Mouse (Mus musculus) heart, embryonic 11.5 days (tissue): ENCODE measurements around the gene Orc2. TPM values are rescaled to one million over a fixed set of nuclear protein-coding genes. Genes with fewer than 3 reads are reported as not detected.
A peak's percentile ranks its signal among the peaks of the same experiment; 100 is the strongest.

Experiments used
- ATAC-seq: fragments of 200-750 bp; cut with Nextera tagmentation; replicated peaks from 2 replicates; pipeline ENCODE4 v1.8.0; 2017; ENCODE audit warnings: moderate library complexity; ENCODE audit not compliant: insufficient number of reproducible peaks, low FRiP score, low TSS enrichment
- H3K27ac ChIP-seq: fragments of 300-500 bp; sonication (generic); 2 replicates; pipeline ENCODE4 v1.5.1; 2014; ENCODE audit warnings: mild to moderate bottlenecking, low read depth, low read length
- H3K27me3 ChIP-seq: fragments of 300-500 bp; sonication (generic); 2 replicates; pipeline ENCODE4 v1.6.1; 2014; ENCODE audit warnings: mild to moderate bottlenecking, low read length, mixed read lengths; ENCODE audit not compliant: control insufficient read depth, insufficient read depth
- H3K36me3 ChIP-seq: fragments of 300-500 bp; sonication (generic); 2 replicates; pipeline ENCODE4 v1.6.1; 2014; ENCODE audit warnings: mild to moderate bottlenecking, low read length, moderate library complexity, mixed read lengths; ENCODE audit not compliant: control insufficient read depth, insufficient read depth
- H3K4me1 ChIP-seq: fragments of 300-500 bp; sonication (generic); 2 replicates; pipeline ENCODE4 v1.6.1; 2014; ENCODE audit warnings: low read length; ENCODE audit not compliant: control insufficient read depth, insufficient read depth
- H3K4me2 ChIP-seq: fragments of 300-500 bp; sonication (generic); 2 replicates; pipeline ENCODE4 v1.6.1; 2014; ENCODE audit warnings: mild to moderate bottlenecking, moderate library complexity
- H3K4me3 ChIP-seq: fragments of 300-500 bp; sonication (generic); 2 replicates; pipeline ENCODE4 v1.5.1; 2014; ENCODE audit warnings: low read depth, low read length
- H3K9ac ChIP-seq: fragments of 300-500 bp; sonication (generic); 2 replicates; pipeline ENCODE4 v1.6.1; 2014; ENCODE audit warnings: mild to moderate bottlenecking, low read depth, low read length, moderate library complexity
- H3K9me3 ChIP-seq: fragments of 300-500 bp; sonication (generic); replicated peaks from 2 replicates; pipeline ENCODE4 v1.6.1; 2016; ENCODE audit warnings: low read length; ENCODE audit not compliant: control insufficient read depth
- WGBS: fragments of 180-500 bp; shearing (Covaris S2); extraction: QIAGEN DNeasy Blood & Tissue Kit; methylation state at CpG from one replicate; pipeline ENCODE4 v1.1.7; 2014; ENCODE audit not compliant: insufficient replicate concordance; 5-methylcytosine and 5-hydroxymethylcytosine counted together
- polyA plus RNA-seq: library from polyadenylated mRNA; unstranded; fragments of >200 nt; fragmentation: Nextera tagmentation; extraction: Ambion mirVana; gene quantifications from 2 replicates; pipeline ENCODE4 v1.2.1, GENCODE M21; 2014

Orc2 gene
- polyA plus RNA-seq, 1 experiment from 2014 or later, result 26.7 TPM

- H3K9me3 ChIP-seq, result no peaks in the 10 kb centered on the region
- no peak for ATAC-seq
- no peak overlapping the region for H3K27ac ChIP-seq
- H3K9ac ChIP-seq, result no peak overlapping the region
- 82% methylated on average over 7 of the region's 7 CpGs for WGBS
- H3K4me2 ChIP-seq, result no peak overlapping the region
- peaks cover 7% of the 10 kb centered on the region for H3K36me3 ChIP-seq
- H3K4me1 ChIP-seq, result peaks cover 7% of the 10 kb centered on the region
- H3K4me3 ChIP-seq, result no peak overlapping the region
- H3K27me3 ChIP-seq, result no peaks in the 10 kb centered on the region
These were observed 56.5 kb downstream of the Orc2 start for GRCm38 (mm10) chr1:58448396-58448795.

GRCm38 (mm10) chr1:58447766-58448165, 57.1 kb downstream of the Orc2 start:
- Histone ChIP-seq H3K4me2 (no peak overlapping the region), H3K9me3 (no peaks in the 10 kb centered on the region), H3K4me1 (peaks cover 7% of the 10 kb centered on the region), H3K36me3 (peaks cover 3% of the 10 kb centered on the region; the same call in 1 of the 2 replicates), H3K9ac (no peak overlapping the region), H3K27me3 (no peaks in the 10 kb centered on the region), H3K27ac (no peak overlapping the region), H3K4me3 (no peak overlapping the region)
- 89% methylated on average over 7 of the region's 7 CpGs for WGBS
- ATAC-seq, result no peak

DNA sequence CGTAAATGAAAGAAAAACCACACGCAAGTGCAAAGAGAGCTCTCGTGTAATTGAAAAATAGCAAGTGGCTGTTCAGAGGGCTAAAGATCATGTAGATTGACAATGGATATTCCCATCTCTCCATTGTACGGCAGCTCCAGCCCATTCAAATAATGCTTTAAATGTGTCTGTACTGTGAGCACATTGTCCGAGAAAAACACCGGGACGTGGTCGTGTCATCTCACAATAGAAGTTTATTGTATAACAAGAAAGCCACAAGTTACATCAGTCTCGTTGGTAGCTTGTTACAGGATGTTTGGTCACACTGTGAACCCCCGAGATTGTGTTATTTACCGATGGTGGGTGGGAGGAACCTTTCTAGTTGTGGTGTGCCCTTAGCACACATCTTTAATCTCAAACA, 59.0 kb downstream of the Orc2 start:
- WGBS, result 13% methylated on average over 11 of the region's 11 CpGs
- peak overlapping the region; percentile 90 for H3K9ac ChIP-seq
- H3K4me3 ChIP-seq, result peak overlapping the region; percentile 77
- no peaks in the 10 kb centered on the region; the same call in 1 of the 2 replicates for H3K36me3 ChIP-seq
- no peak for ATAC-seq
- peak overlapping the region; percentile 80 for H3K4me2 ChIP-seq
- peaks cover 7% of the 10 kb centered on the region for H3K4me1 ChIP-seq
- H3K27ac ChIP-seq, result peak overlapping the region; percentile 89
- H3K9me3 ChIP-seq, result no peaks in the 10 kb centered on the region
- no peaks in the 10 kb centered on the region for H3K27me3 ChIP-seq

GRCm38 (mm10) chr1:58445143-58445722, 59.7 kb downstream of the Orc2 start, which contains the start of the genes Nif3l1 and Ppil3:
Gene Nif3l1 (plus strand): TSS chr1:58445151.
Gene Ppil3 (minus strand): TSS chr1:58445486.
- H3K9ac ChIP-seq, result peak within 1 kb of the TSS; percentile 90
- H3K27me3 ChIP-seq, result no peaks in the 10 kb centered on the region
- H3K4me2 ChIP-seq, result peak within 1 kb of the TSS; percentile 80
- no peaks in the 10 kb centered on the region; the same call in 1 of the 2 replicates for H3K36me3 ChIP-seq
- H3K9me3 ChIP-seq, result no peaks in the 10 kb centered on the region
- WGBS, result under 1% methylated on average over 33 of the region's 33 CpGs
- peak; percentile 89 for ATAC-seq
- peaks cover 7% of the 10 kb centered on the region for H3K4me1 ChIP-seq
- peak within 1 kb of the TSS; percentile 77 for H3K4me3 ChIP-seq
- peak within 1 kb of the TSS; percentile 89 for H3K27ac ChIP-seq

- Histone ChIP-seq H3K36me3 (peaks cover 3% of the 10 kb centered on the region), H3K27ac (peak overlapping the region; percentile 89), H3K9me3 (no peaks in the 10 kb centered on the region), H3K4me2 (peak overlapping the region; percentile 80), H3K27me3 (no peaks in the 10 kb centered on the region), H3K4me1 (peaks cover 7% of the 10 kb centered on the region), H3K4me3 (peak overlapping the region; percentile 77), H3K9ac (peak overlapping the region; percentile 90)
- WGBS, result 10% methylated on average over 10 of the region's 10 CpGs
- ATAC-seq, result no peak
These were observed 60.2 kb downstream of the Orc2 start for GRCm38 (mm10) chr1:58444691-58445090.

- H3K27ac ChIP-seq, result no peak overlapping the region
- ATAC-seq, result 0 out of 2 replicates have a peak, but pooled peaks have one; percentile 2
- 84% methylated on average over 3 of the region's 3 CpGs for WGBS
- H3K4me1 ChIP-seq, result peaks cover 5% of the 10 kb centered on the region; the same call in 1 of the 2 replicates
- no peak overlapping the region for H3K4me3 ChIP-seq
- H3K36me3 ChIP-seq, result peaks cover 8% of the 10 kb centered on the region; the same call in 1 of the 2 replicates
- no peaks in the 10 kb centered on the region for H3K9me3 ChIP-seq
- H3K9ac ChIP-seq, result no peak overlapping the region
- 0 out of 2 replicates have a peak overlapping the region, but pooled peaks have one; percentile 48 for H3K4me2 ChIP-seq
- no peaks in the 10 kb centered on the region for H3K27me3 ChIP-seq
These were observed 80.4 kb downstream of the Orc2 start for GRCm38 (mm10) chr1:58424551-58424950.

DNA sequence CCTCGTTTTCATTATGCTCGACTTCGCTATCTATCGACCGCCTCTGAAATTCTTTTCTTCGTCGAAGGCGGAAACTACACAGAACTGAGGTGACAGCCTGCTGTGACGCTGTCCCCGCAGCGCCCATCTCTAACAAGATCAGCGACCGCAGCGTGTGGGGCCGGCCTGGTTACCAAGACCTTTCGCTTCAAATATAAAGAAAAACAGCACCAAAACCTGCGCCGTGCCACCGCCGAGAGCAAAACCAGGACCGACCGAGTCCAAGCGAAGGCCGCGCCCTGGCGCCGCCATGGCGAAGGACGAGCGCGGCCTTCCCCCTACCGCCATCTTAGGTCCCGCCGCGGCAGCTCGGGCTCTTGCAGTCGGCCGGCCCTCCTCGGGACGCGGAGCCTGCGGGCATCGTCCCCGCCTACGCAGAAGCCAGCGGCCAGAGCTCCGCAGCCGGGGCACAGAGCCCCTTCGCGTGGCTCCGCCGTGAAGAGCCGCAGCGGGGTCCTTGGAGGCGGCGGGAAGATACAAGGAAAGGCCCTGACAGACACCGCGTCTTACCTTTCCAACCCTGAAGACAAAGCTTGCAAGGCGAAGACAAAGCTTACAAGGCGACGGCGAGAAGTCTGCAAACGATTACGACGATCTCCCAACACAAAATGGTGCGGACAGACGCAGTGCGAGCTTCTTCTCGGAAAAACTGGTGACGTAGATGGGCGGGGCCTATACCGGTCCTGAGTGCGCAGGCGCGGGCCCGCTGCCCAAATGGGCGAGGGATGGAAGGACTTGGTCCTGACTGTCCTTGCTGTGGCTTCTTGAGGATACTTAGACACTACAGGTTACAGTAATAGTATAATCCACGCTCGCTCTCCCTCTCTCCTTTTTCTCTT, 81.3 kb downstream of the Orc2 start, which contains the start of gene Clk1:
Gene Clk1, minus strand, starts transcription at position 696 of the 878 bp plus-strand sequence.
- H3K9me3 ChIP-seq, result no peaks in the 10 kb centered on the region
- ATAC-seq, result peak; percentile 95
- WGBS, result under 1% methylated on average over 79 of the region's 79 CpGs
- H3K4me1 ChIP-seq, result peaks cover 5% of the 10 kb centered on the region; the same call in 1 of the 2 replicates
- peak within 1 kb of the TSS; percentile 95 for H3K4me3 ChIP-seq
- H3K27me3 ChIP-seq, result no peaks in the 10 kb centered on the region
- H3K9ac ChIP-seq, result peak within 1 kb of the TSS; percentile 99
- peaks cover 16% of the 10 kb centered on the region for H3K36me3 ChIP-seq
- H3K4me2 ChIP-seq, result peak within 1 kb of the TSS; percentile 79
- peak within 1 kb of the TSS; percentile 99 for H3K27ac ChIP-seq

DNA sequence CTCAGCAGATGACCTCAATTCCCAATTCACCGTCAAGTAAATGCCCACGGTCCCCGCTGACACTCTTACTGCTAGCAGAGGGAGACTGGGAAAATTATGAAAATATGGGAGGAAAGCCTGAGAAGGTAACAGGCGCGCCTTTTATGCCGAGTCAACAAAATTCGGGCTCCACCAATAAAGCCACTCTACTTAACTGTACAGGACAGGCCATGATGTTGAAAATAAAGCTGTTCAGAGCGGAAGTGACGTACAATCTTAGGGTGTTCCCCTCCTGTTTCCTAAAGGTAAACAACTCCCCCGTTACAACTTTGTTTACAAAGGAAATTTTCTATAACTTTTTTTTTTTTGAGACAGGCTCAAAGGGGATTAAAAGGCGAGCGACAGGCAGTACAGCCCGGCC, 82.0 kb downstream of the Orc2 start:
- Histone ChIP-seq H3K27me3 (no peaks in the 10 kb centered on the region), H3K4me3 (peak overlapping the region; percentile 95), H3K4me2 (peak overlapping the region; percentile 79), H3K9me3 (no peaks in the 10 kb centered on the region), H3K4me1 (peaks cover 5% of the 10 kb centered on the region; the same call in 1 of the 2 replicates), H3K9ac (peak overlapping the region; percentile 99), H3K36me3 (peaks cover 20% of the 10 kb centered on the region), H3K27ac (peak overlapping the region; percentile 99)
- ATAC-seq, result no peak; the same call in 1 of the 2 replicates
- 7% methylated on average over 13 of the region's 13 CpGs for WGBS
